Mouse (Mus musculus): ENCODE data around the gene Gm28557.

DNA sequence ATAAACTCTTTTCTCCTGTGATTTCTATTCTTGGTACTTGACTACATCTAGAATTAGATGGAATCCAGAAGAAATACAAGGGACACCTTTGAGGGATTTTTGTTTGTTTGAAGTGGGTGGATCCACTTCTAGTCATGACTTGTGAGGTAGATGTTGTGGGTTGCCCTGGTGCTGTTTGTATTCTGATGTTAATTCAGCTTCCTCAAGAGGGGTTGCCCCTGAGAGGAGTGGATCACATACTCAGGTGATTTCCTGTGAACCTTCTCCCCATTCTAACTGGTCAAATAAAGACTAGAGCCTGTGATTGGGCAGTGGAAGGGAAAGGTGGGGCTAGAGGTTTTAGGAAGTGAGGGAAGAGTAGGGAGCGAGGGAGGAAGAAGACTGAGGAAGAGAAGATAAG lies 26.5 kb downstream of the Gm28557 start:
- TF ChIP-seq CTCF (IDR thresholded peaks at IDR 0.05; ENCODE audit: low read depth) (no peak), EP300 (IDR thresholded peaks at IDR 0.05; ENCODE audit: low read depth) (no peak)

Data from heart, postnatal 0 days (tissue).